Mouse (Mus musculus) ES-E14 (cell line): ENCODE data around the gene Pde4d.

Experiments
- CHD2 ChIP-seq: IDR thresholded peaks from 2 replicates; pipeline ENCODE4 v1.6.1; 2014; ENCODE audit warnings: mild to moderate bottlenecking, low read depth, low read length, inconsistent platforms
- HCFC1 ChIP-seq: IDR thresholded peaks from 2 replicates; pipeline ENCODE4 v1.6.1; 2012; ENCODE audit warnings: low read length, inconsistent platforms, borderline replicate concordance; ENCODE audit not compliant: insufficient read depth
- MAFK ChIP-seq: IDR thresholded peaks from 2 replicates; pipeline ENCODE4 v1.6.1; 2014; ENCODE audit warnings: mild to moderate bottlenecking, low read depth, low read length, inconsistent platforms; ENCODE audit not compliant: insufficient read depth
- ZC3H11A ChIP-seq: IDR thresholded peaks from 2 replicates; pipeline ENCODE4 v1.6.1; 2012; ENCODE audit warnings: low read depth, mild to moderate bottlenecking, inconsistent platforms, low read length, borderline replicate concordance
- ZNF384 ChIP-seq: IDR thresholded peaks from 2 replicates; pipeline ENCODE4 v1.6.1; 2012; ENCODE audit warnings: low read depth, low read length, inconsistent platforms

DNA sequence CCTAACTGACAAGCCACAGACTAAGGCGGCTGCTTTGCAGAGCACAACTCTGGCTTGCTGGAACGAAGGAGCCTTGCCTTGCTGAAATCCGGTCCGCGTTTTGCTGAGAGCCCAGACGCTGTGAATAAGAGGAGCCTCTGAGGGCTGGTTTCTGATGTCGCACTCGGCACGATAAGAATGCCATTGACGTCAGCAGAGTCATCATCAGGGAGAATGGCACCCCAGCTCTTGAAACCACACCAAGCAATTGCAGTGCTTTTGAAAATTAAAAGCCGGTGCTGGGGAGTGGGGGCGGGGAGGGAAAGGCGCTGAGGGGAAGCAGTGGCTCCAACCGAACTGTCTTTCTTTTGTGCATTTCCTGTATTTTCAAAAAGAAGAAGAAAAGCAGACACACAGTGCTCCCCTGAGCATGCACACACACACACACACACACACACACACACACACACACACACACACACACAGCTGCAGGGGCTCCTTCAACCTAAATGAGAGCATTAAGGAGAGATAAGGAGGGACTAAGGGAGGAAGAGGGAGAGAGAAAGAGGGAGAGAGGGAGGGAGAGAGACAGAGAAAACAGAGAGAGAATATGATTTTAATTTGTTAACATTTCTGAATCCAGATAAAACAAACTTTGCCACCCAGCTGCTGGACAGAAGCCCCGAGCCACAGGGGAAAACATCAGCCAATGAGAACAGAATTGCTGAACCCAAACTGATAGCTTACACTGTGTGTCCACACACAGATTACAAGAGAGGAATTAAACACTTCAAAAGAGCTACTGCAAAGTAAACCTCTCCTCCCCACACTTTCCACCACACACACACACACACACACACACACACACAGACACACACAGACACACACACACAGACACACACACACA lies 1372.9 kb downstream of the Pde4d start:
- TF ChIP-seq MAFK (no peak), ZC3H11A (no peak), HCFC1 (no peak), ZNF384 (no peak), CHD2 (no peak)
